Mouse (Mus musculus): ENCODE results near the gene Wdr91. TPM values are rescaled to one million over a fixed set of nuclear protein-coding genes. Genes with fewer than 3 reads are reported as not detected.

Wdr91 gene
- polyA plus RNA-seq, 1 experiment from 2014 or later = 11.8 TPM

- Histone ChIP-seq H3K4me3 (replicated peaks) (no peak overlapping the region), H3K4me2 (no peak overlapping the region), H3K27ac (peak overlapping the region; percentile 70), H3K9me3 (replicated peaks) (no peaks in the 10 kb centered on the region), H3K9ac (no peak overlapping the region), H3K27me3 (no peaks in the 10 kb centered on the region), H3K36me3 (no peaks in the 10 kb centered on the region), H3K4me1 (peaks cover 35% of the 10 kb centered on the region)
- peak; percentile 47 for ATAC-seq (replicated peaks; ENCODE audit: low FRiP score)
- WGBS = 47% methylated on average over 7 of the region's 7 CpGs
Observed at GRCm38 (mm10) chr6:34865711-34866593, 44.7 kb downstream of the Wdr91 start.

GRCm38 (mm10) chr6:34865213-34865612 lies 45.5 kb downstream of the Wdr91 start:
- WGBS = 45% methylated on average over 5 of the region's 5 CpGs
- no peak overlapping the region for H3K4me2 ChIP-seq
- no peaks in the 10 kb centered on the region for H3K36me3 ChIP-seq
- H3K27ac ChIP-seq = peak overlapping the region; percentile 70
- H3K4me3 ChIP-seq (replicated peaks) = no peak overlapping the region
- no peaks in the 10 kb centered on the region for H3K27me3 ChIP-seq
- no peaks in the 10 kb centered on the region for H3K9me3 ChIP-seq (replicated peaks)
- no peak overlapping the region for H3K9ac ChIP-seq
- peaks cover 32% of the 10 kb centered on the region for H3K4me1 ChIP-seq
- no peak; the same call in 1 of the 2 replicates for ATAC-seq (replicated peaks; ENCODE audit: low FRiP score)

DNA sequence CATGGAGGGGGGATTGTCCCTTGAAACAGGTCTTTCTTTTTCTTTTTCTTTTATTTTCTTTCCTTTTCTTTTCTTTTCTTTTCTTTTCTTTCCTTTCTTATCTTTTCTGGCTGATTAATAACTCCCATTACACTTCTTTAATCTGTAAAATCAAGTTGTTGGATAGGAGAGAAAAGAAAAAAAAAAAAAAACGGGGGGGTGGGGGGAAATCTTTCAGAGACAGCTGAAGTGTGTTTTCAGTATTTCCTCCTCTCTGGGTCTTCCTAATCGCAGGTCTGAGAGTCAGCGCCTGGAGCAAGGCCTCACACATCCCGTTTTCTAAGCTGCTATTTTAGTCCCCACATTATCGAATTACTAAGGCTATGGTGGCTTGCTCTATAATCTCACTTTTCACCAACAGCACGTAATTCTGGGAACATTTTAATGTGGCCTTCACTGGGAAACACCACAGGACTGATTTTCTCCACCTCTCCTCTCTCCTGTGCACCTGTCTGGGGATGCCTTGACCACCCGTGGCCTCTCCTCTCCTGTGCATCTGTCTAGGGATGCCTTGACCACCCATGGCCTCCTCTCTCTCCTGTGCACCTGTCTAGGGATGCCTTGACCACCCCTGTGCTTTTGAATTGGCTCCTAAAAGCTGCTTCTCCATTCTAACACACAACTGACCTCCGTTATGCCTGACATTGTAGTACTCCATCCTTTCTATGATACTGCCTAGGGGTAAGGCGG lies 46.7 kb downstream of the Wdr91 start:
- Histone ChIP-seq H3K4me2 (no peak overlapping the region), H3K27me3 (no peaks in the 10 kb centered on the region), H3K4me1 (peaks cover 32% of the 10 kb centered on the region), H3K27ac (no peak overlapping the region), H3K36me3 (no peaks in the 10 kb centered on the region), H3K9me3 (replicated peaks) (no peaks in the 10 kb centered on the region), H3K9ac (no peak overlapping the region), H3K4me3 (replicated peaks) (no peak overlapping the region)
- ATAC-seq (replicated peaks; ENCODE audit: low FRiP score) = no peak
- WGBS = 60% methylated on average over 9 of the region's 9 CpGs

- Histone ChIP-seq H3K4me1 (peaks cover 32% of the 10 kb centered on the region), H3K4me3 (replicated peaks) (peak within 1 kb of the TSS; percentile 17), H3K4me2 (peak within 1 kb of the TSS; percentile 45), H3K27me3 (no peaks in the 10 kb centered on the region), H3K27ac (no peak within 1 kb of the TSS), H3K9ac (no peak within 1 kb of the TSS), H3K36me3 (no peaks in the 10 kb centered on the region), H3K9me3 (replicated peaks) (no peaks in the 10 kb centered on the region)
- ATAC-seq (replicated peaks; ENCODE audit: low FRiP score) = no peak
- WGBS = 23% methylated on average over 11 of the region's 11 CpGs
Observed at GRCm38 (mm10) chr6:34862791-34863403, 47.8 kb downstream of the Wdr91 start, which contains the start of gene Tmem140. Tmem140 (plus strand) TSS chr6:34863146.

DNA sequence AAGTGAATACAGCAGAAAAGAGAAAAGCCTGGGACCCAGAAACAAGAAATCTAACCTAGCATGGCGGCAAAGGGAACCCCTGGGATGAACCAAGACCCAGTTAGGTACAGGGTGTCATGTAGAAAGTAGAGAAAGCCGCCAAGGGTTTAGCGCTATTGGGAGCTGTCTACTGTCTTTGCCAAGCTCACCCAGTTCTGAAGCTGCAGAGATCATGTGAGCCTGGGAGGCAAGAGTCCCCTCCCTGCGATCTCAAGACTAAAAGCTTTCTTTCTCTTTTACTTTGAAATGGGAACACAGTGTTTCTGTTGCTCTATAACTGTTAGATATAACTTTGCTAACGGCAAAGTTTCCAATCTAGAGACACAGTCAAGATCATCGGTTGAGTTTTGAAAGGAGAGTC lies 48.3 kb downstream of the Wdr91 start:
- H3K4me1 ChIP-seq = peaks cover 32% of the 10 kb centered on the region
- no peaks in the 10 kb centered on the region for H3K9me3 ChIP-seq (replicated peaks)
- no peaks in the 10 kb centered on the region for H3K27me3 ChIP-seq
- H3K9ac ChIP-seq = no peak overlapping the region
- WGBS = 96% methylated on average over 6 of the region's 6 CpGs
- no peaks in the 10 kb centered on the region for H3K36me3 ChIP-seq
- H3K27ac ChIP-seq = no peak overlapping the region
- H3K4me2 ChIP-seq = peak overlapping the region; percentile 45
- no peak for ATAC-seq (replicated peaks; ENCODE audit: low FRiP score)
- 0 out of 2 replicates have a peak overlapping the region, but pooled peaks have one; percentile 17 for H3K4me3 ChIP-seq (replicated peaks)

- Histone ChIP-seq H3K36me3 (no peaks in the 10 kb centered on the region), H3K4me3 (replicated peaks) (no peak overlapping the region), H3K27ac (no peak overlapping the region), H3K27me3 (no peaks in the 10 kb centered on the region), H3K4me1 (peaks cover 25% of the 10 kb centered on the region), H3K4me2 (no peak overlapping the region), H3K9ac (no peak overlapping the region), H3K9me3 (replicated peaks) (no peaks in the 10 kb centered on the region)
- no peak for ATAC-seq (replicated peaks; ENCODE audit: low FRiP score)
- WGBS = 86% methylated on average over 11 of the region's 11 CpGs
Observed at GRCm38 (mm10) chr6:34861546-34862053, 49.1 kb downstream of the Wdr91 start.

GRCm38 (mm10) chr6:34832352-34832751 lies 78.3 kb downstream of the Wdr91 start:
- H3K4me3 ChIP-seq (replicated peaks) = no peak overlapping the region
- H3K4me1 ChIP-seq = no peaks in the 10 kb centered on the region
- H3K36me3 ChIP-seq = no peaks in the 10 kb centered on the region
- 97% methylated on average over 5 of the region's 5 CpGs for WGBS
- H3K27me3 ChIP-seq = no peaks in the 10 kb centered on the region
- H3K9ac ChIP-seq = no peak overlapping the region
- no peak overlapping the region for H3K4me2 ChIP-seq
- no peak for ATAC-seq (replicated peaks; ENCODE audit: low FRiP score)
- H3K9me3 ChIP-seq (replicated peaks) = no peaks in the 10 kb centered on the region
- no peak overlapping the region for H3K27ac ChIP-seq

Other genes with a start within 250 kb of the Wdr91 start
- gene Agbl3, start 130.4 kb downstream of the Wdr91 start, polyA plus RNA-seq (2015; fragmentation: Nextera tagmentation; extraction: Ambion mirVana) = 6.1 and 6.5 TPM in 2 replicates
- 1.9 and 2.3 TPM in 2 replicates for gene Tmem140, start 47.7 kb downstream of the Wdr91 start, polyA plus RNA-seq (2015; fragmentation: Nextera tagmentation; extraction: Ambion mirVana)
- gene Cyren, start 32.8 kb downstream of the Wdr91 start, polyA plus RNA-seq (2015; fragmentation: Nextera tagmentation; extraction: Ambion mirVana) = 11.9 and 15.6 TPM in 2 replicates
- gene Stra8, start 9.3 kb upstream of the Wdr91 start, polyA plus RNA-seq (2015; fragmentation: Nextera tagmentation; extraction: Ambion mirVana) = not detected in 2 replicates
- gene Slc23a4, start 77.5 kb upstream of the Wdr91 start, polyA plus RNA-seq (2015; fragmentation: Nextera tagmentation; extraction: Ambion mirVana) = 0.25 and 0.26 TPM in 2 replicates
- gene Cnot4, start 222.8 kb upstream of the Wdr91 start, polyA plus RNA-seq (2015; fragmentation: Nextera tagmentation; extraction: Ambion mirVana) = 26.1 and 28.2 TPM in 2 replicates

Measured in kidney, embryonic 15.5 days (tissue).